Mouse (Mus musculus) T-cell, adult 66 days (primary cell): ENCODE data around the gene Agt. TPM values are rescaled to one million over a fixed set of nuclear protein-coding genes. Genes with fewer than 3 reads are reported as not detected.

Experiments
- total RNA-seq, 2 experiments: library from RNA; stranded (reverse); gene quantifications; 3 replicates in 1 of 2; 4 replicates in 1 of 2; pipeline ENCODE4 v1.2.4; 2023

Gene Agt
- total RNA-seq: not detected

GRCm38 (mm10) chr8:124569593-124569992 is at the start of gene Agt:
Agt (minus strand) TSS chr8:124569706.

GRCm38 (mm10) chr8:124575811-124576210 is 6.3 kb upstream of the Agt start, which contains the start of gene Capn9:
Capn9 (plus strand) TSS chr8:124576111.

GRCm38 (mm10) chr8:124520249-124521080 is 49.0 kb downstream of the Agt start, which contains the start of gene Cog2:
Cog2 (plus strand) TSS chr8:124520767.

Other genes with a start within 250 kb of the Agt start
- gene Pgbd5, start 130.0 kb downstream of the Agt start, total RNA-seq: not detected
- 10 to 100 TPM; 52.1 to 53.8 TPM for gene Cog2, start 48.9 kb downstream of the Agt start, total RNA-seq
- gene Capn9, start 6.4 kb upstream of the Agt start, total RNA-seq: not detected
- 1 to 10 TPM; 6.0 to 7.7 TPM for gene 2310022B05Rik, start 93.7 kb upstream of the Agt start, total RNA-seq
- gene Ttc13, start 152.3 kb upstream of the Agt start, total RNA-seq: 100 to 1,000 TPM; 220 to 276 TPM
- 10 to 100 TPM; 32.8 to 41.5 TPM for gene Arv1, start 152.4 kb upstream of the Agt start, total RNA-seq
- under 1 TPM in 1 of 2 experiments, not detected in 1; 0.70 TPM for gene Fam89a, start 182.1 kb upstream of the Agt start, total RNA-seq
- gene Trim67, start 223.4 kb upstream of the Agt start, total RNA-seq: not detected